Mouse (Mus musculus) CH12.LX (cell line): ENCODE data around the gene Timmdc1.

Experiments used
- BHLHE40 ChIP-seq: IDR thresholded peaks from 2 replicates; pipeline ENCODE4 v1.6.1; 2011; ENCODE audit warnings: mild to moderate bottlenecking, low read depth, low read length, improper control_type of control experiment
- CTCF ChIP-seq, 2 experiments: IDR thresholded peaks in 1 of 2; conservative IDR thresholded peaks in 1 of 2; 2 replicates each; pipeline ENCODE4 v1.5.1; 2011 to 2012; ENCODE audit warnings: low read depth in 2 of 2, low read length in 2 of 2, improper control_type of control experiment in 1 of 2, inconsistent platforms in 1 of 2, mild to moderate bottlenecking in 1 of 2, moderate library complexity in 1 of 2
- E2F4 ChIP-seq: IDR thresholded peaks from 2 replicates; pipeline ENCODE4 v1.6.1; 2011; ENCODE audit warnings: low read depth, low read length, improper control_type of control experiment; ENCODE audit not compliant: insufficient replicate concordance
- GABPA ChIP-seq: IDR thresholded peaks from 2 replicates; pipeline ENCODE4 v1.6.1; 2012; ENCODE audit warnings: low read depth, low read length, improper control_type of control experiment, inconsistent platforms; ENCODE audit not compliant: insufficient replicate concordance
- MAX ChIP-seq: IDR thresholded peaks from 2 replicates; pipeline ENCODE4 v1.6.1; 2011; ENCODE audit warnings: low read length, improper control_type of control experiment
- MXI1 ChIP-seq: IDR thresholded peaks from 2 replicates; pipeline ENCODE4 v1.6.1; 2011; ENCODE audit warnings: mild to moderate bottlenecking, low read depth, low read length, improper control_type of control experiment
- POLR2A ChIP-seq: IDR thresholded peaks from 2 replicates; pipeline ENCODE4 v1.6.1; 2011; ENCODE audit warnings: low read depth, mild to moderate bottlenecking, improper control_type of control experiment, low read length
- SMC3 ChIP-seq: IDR thresholded peaks from 2 replicates; pipeline ENCODE4 v1.6.1; 2011; ENCODE audit warnings: low read depth, low read length, improper control_type of control experiment
- USF1 ChIP-seq: IDR thresholded peaks from 2 replicates; pipeline ENCODE4 v1.6.1; 2014; ENCODE audit warnings: low read depth, mild to moderate bottlenecking, inconsistent platforms, low read length, improper control_type of control experiment
- USF2 ChIP-seq: conservative IDR thresholded peaks from 2 replicates; pipeline ENCODE4 v1.6.1; 2011; ENCODE audit warnings: low read depth, low read length, improper control_type of control experiment
- ZC3H11A ChIP-seq: IDR thresholded peaks from 2 replicates; pipeline ENCODE4 v1.6.1; 2012; ENCODE audit warnings: low read depth, mild to moderate bottlenecking, inconsistent platforms, low read length, improper control_type of control experiment
- ZKSCAN1 ChIP-seq: IDR thresholded peaks from 2 replicates; pipeline ENCODE4 v1.6.1; 2012; ENCODE audit warnings: low read depth, inconsistent platforms, low read length, improper control_type of control experiment, borderline replicate concordance

DNA sequence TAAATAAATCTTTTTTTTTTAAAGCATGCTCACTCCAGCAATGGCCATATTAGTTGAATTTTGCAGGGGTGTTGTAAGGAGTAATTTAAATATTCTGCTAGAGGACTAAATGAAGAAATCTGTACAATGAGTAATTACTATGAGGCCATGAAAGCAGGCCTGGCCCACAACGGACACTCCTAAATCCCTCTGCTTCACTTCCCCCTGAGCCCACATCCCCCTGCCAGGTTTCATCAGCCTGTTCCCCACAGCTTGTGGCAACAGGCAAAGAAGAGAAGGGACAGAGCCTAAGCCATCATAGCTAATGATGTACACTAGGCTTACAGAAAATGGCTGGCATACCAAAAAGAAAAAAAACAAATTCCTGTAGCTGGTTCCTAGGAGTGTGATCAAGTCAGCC, 25.5 kb upstream of the Timmdc1 start:
- TF ChIP-seq CTCF (conservative IDR thresholded peaks at IDR 0.05 in 1 of 2, IDR thresholded peaks at IDR 0.05 in 1 of 2; ENCODE audit: low read depth in 2 of 2, low read length in 2 of 2): no peak
- TF ChIP-seq E2F4: no peak
- TF ChIP-seq MXI1: no peak
- TF ChIP-seq USF2: no peak
- no peak for TF ChIP-seq MAX
- TF ChIP-seq POLR2A: no peak
- no peak for TF ChIP-seq ZKSCAN1
- no peak for TF ChIP-seq SMC3
- TF ChIP-seq GABPA: no peak
- no peak for TF ChIP-seq BHLHE40
- TF ChIP-seq ZC3H11A: no peak
- TF ChIP-seq USF1: no peak
